ENCODE assay signal across 9 mouse cellular contexts in genomic region chr7:51928761-51929519, GRCm38 (mm10).
DNase-seq lines count a peak whose midpoint lies in the region; ATAC-seq lines count a peak whose summit lies in the region.
"Had no signal": no experiment of that assay in that cellular context is flagged by ENCODE, and none has a peak within 500 bp of the region (broad histone marks: within the 10 kb centered on the region; RNA-seq: fewer than 3 reads in every experiment).

No protein-coding gene starts in this region.

- DNase-seq in neural tube, embryonic 11.5 days (ENCODE audit: low spot score): peak; percentile 61
- DNase-seq in neural tube, embryonic 10.5 days (ENCODE audit: extremely low spot score, low spot score): no peak
- peak; percentile 14 for DNase-seq in forebrain, embryonic 10.5 days (ENCODE audit: extremely low spot score, low spot score)
- peak; percentile 53 for DNase-seq in testis, postnatal 10 days (ENCODE audit: low spot score)
- no peak for DNase-seq in spleen, adult 18-20 months
- no peak for DNase-seq in left cerebral cortex, postnatal 36 days (ENCODE audit: low spot score in 2 of 2)
- no peak for DNase-seq in heart, adult 8-10 months (ENCODE audit: low spot score)

- H3K27me3 ChIP-seq in neural tube, embryonic 11.5 days (ENCODE audit: control insufficient read depth, insufficient read depth, low read length): no peaks in the 10 kb centered on the region
- H3K27me3 ChIP-seq in forebrain, embryonic 10.5 days (ENCODE audit: poor library complexity, severe bottlenecking): no peaks in the 10 kb centered on the region
- no peaks in the 10 kb centered on the region for H3K27me3 ChIP-seq in limb, embryonic 13.5 days
- H3K27me3 ChIP-seq: heart, embryonic 15.5 days had no signal

- no peaks in the 10 kb centered on the region for H3K9me3 ChIP-seq in neural tube, embryonic 11.5 days (ENCODE audit: control insufficient read depth, low read length)
- H3K9me3 ChIP-seq in forebrain, embryonic 10.5 days: no peaks in the 10 kb centered on the region
- no peaks in the 10 kb centered on the region for H3K9me3 ChIP-seq in limb, embryonic 13.5 days
- H3K9me3 ChIP-seq: heart, embryonic 15.5 days had no signal

- H3K4me2 ChIP-seq in neural tube, embryonic 11.5 days (ENCODE audit: low read depth): no peak overlapping the region
- no peak overlapping the region for H3K4me2 ChIP-seq in limb, embryonic 13.5 days (replicated peaks)
- H3K4me2 ChIP-seq: heart, embryonic 15.5 days had no signal

- peak overlapping the region; percentile 81 for H3K27ac ChIP-seq in neural tube, embryonic 11.5 days (ENCODE audit: low read depth, low read length)
- peak overlapping the region; percentile 81 for H3K27ac ChIP-seq in forebrain, embryonic 10.5 days
- peak overlapping the region; percentile 49; the same call in 1 of the 2 replicates for H3K27ac ChIP-seq in limb, embryonic 13.5 days
- H3K27ac ChIP-seq: heart, embryonic 15.5 days had no signal

- WGBS in neural tube, embryonic 11.5 days: 31% methylated on average over 10 of the region's 10 CpGs
- 51% methylated on average over 10 of the region's 10 CpGs for WGBS in forebrain, embryonic 10.5 days
- WGBS in limb, embryonic 13.5 days: 51% methylated on average over 10 of the region's 10 CpGs

- H3K36me3 ChIP-seq in neural tube, embryonic 11.5 days (ENCODE audit: control insufficient read depth, insufficient read depth, low read length): no peaks in the 10 kb centered on the region; the same call in 1 of the 2 replicates
- no peaks in the 10 kb centered on the region for H3K36me3 ChIP-seq in forebrain, embryonic 10.5 days (replicated peaks)
- H3K36me3 ChIP-seq in limb, embryonic 13.5 days: peaks cover 23% of the 10 kb centered on the region
- H3K36me3 ChIP-seq: heart, embryonic 15.5 days had no signal

- intact Hi-C loops in left cerebral cortex, postnatal 36 days (cut with DNase I): no loop called here

- no peaks in the 10 kb centered on the region; the same call in 1 of the 2 replicates for H3K4me1 ChIP-seq in neural tube, embryonic 11.5 days (ENCODE audit: control insufficient read depth, insufficient read depth, low read length)
- peaks cover 11% of the 10 kb centered on the region for H3K4me1 ChIP-seq in forebrain, embryonic 10.5 days
- peaks cover 28% of the 10 kb centered on the region for H3K4me1 ChIP-seq in limb, embryonic 13.5 days
- H3K4me1 ChIP-seq: heart, embryonic 15.5 days had no signal

- no peak overlapping the region for H3K4me3 ChIP-seq in neural tube, embryonic 11.5 days (ENCODE audit: low read depth, low read length)
- H3K4me3 ChIP-seq in forebrain, embryonic 10.5 days: no peak overlapping the region; the same call in 1 of the 2 replicates
- no peak overlapping the region for H3K4me3 ChIP-seq in limb, embryonic 13.5 days
- H3K4me3 ChIP-seq: heart, embryonic 15.5 days had no signal

- peak; percentile 91 for ATAC-seq in neural tube, embryonic 11.5 days (ENCODE audit: insufficient read depth, low FRiP score, low TSS enrichment)
- no peak; the same call in 1 of the 2 replicates for ATAC-seq in limb, embryonic 13.5 days (ENCODE audit: low FRiP score, low read depth)

- no peak overlapping the region for H3K9ac ChIP-seq in neural tube, embryonic 11.5 days (ENCODE audit: low read length)
- no peak overlapping the region for H3K9ac ChIP-seq in limb, embryonic 13.5 days
- H3K9ac ChIP-seq: heart, embryonic 15.5 days had no signal

Comparison
In these comparisons a context has a peak if more than half of its experiments do, and no peak if none do; other contexts are left out.
1. DNase-seq: peak in neural tube, embryonic 11.5 days (single experiment), forebrain, embryonic 10.5 days (single experiment) and testis, postnatal 10 days (single experiment); none in neural tube, embryonic 10.5 days (single experiment), spleen, adult 18-20 months (0 of 2), left cerebral cortex, postnatal 36 days (0 of 2) and heart, adult 8-10 months (single experiment).
2. Peak in every context shown above with its lines, with median percentiles within 50 percentile points of each other: H3K27ac ChIP-seq.